Mouse (Mus musculus): ENCODE data around the gene Cdc42bpb. TPM values are rescaled to one million over a fixed set of nuclear protein-coding genes. Genes with fewer than 3 reads are reported as not detected.

Gene Cdc42bpb
- polyA plus RNA-seq, 1 experiment = 250 TPM

DNA sequence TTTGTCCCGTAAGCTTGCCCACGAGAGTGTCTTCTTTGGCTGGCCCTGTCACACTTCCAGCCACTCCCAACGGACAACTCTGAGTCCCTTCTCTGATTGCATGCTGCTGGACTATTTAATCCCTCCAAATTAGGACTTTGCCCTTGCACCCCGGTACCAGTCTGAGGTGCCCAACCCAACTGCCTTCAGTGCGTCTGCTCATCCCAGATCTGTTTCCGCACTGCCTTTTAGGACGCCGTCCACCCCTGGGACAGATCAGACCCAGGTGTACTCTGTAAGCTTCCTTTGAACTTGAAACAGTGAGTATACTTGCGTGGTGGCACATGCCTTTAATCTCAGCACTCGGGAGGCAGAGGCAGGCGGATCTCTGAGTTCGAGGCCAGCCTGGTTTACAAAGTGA lies 1.3 kb upstream of the Cdc42bpb start:
- TF ChIP-seq POLR2A (IDR thresholded peaks at IDR 0.05; ENCODE audit: borderline replicate concordance, extremely low read depth, insufficient read depth, insufficient read length, poor library complexity, severe bottlenecking) (no peak), CTCF (IDR thresholded peaks at IDR 0.05; ENCODE audit: borderline replicate concordance, extremely low read depth, insufficient read depth, insufficient read length) (no peak)
- no peak for DNase-seq (ENCODE audit: low read depth)

DNA sequence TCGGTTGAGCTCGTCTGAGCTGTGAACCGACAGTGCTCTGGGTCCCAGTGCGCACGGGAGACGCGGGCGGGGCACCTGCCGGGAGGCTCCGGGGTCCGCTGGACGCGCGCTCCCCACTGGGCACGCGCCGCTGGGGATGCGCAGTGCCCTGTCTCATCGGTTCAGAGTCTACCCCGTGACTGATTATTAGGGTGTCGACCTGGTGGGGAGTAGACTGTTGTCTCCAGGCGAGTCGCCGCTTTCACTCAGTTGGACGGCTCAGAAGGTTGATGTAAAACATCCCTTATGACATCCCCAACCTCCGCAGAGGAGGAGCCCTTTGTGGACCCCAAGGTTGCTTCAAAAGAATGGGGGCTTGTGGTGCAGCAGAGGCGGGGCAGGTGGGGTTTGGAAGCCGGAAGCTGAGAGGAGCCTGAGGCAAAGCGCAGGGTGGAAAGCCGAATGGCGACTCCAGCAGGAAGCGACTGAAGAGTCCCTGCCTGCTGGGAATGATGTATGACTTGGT lies 520 bp upstream of the Cdc42bpb start:
- DNase-seq (ENCODE audit: low read depth) = peak; percentile 80
- TF ChIP-seq POLR2A (IDR thresholded peaks at IDR 0.05; ENCODE audit: borderline replicate concordance, extremely low read depth, insufficient read depth, insufficient read length, poor library complexity, severe bottlenecking) (no peak), CTCF (IDR thresholded peaks at IDR 0.05; ENCODE audit: borderline replicate concordance, extremely low read depth, insufficient read depth, insufficient read length) (no peak)

DNA sequence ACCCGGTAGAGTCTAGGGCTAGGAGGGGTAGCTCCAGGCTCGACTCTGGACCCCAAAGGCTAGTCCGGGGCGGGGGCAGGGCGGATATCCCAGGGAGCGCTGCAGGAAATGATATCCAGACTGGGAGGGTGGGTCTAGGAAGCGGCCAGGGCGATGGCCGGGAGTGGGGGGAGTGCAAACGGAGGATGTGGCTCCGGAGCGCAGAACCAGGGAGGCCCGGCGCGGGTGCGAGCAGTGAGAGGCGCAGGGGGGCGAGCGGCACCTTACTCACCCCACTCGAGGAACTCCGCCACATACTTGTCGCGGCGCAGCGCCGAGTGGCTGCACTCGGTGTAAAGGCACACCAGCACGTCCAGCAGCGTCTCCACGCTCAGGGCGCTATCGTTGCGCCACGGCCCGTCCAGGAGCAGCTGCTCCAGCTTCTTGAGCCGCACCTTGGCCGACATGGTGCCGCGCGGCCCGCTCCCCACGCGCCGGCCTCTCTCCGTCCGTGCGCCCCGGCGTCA lies 639 bp downstream of the Cdc42bpb start:
- DNase-seq (ENCODE audit: low read depth) = peak; percentile 47
- TF ChIP-seq POLR2A (IDR thresholded peaks at IDR 0.05; ENCODE audit: borderline replicate concordance, extremely low read depth, insufficient read depth, insufficient read length, poor library complexity, severe bottlenecking) = 0 out of 2 replicates have a peak, but pooled peaks have one; percentile 9
- TF ChIP-seq CTCF (IDR thresholded peaks at IDR 0.05; ENCODE audit: borderline replicate concordance, extremely low read depth, insufficient read depth, insufficient read length) = no peak

DNA sequence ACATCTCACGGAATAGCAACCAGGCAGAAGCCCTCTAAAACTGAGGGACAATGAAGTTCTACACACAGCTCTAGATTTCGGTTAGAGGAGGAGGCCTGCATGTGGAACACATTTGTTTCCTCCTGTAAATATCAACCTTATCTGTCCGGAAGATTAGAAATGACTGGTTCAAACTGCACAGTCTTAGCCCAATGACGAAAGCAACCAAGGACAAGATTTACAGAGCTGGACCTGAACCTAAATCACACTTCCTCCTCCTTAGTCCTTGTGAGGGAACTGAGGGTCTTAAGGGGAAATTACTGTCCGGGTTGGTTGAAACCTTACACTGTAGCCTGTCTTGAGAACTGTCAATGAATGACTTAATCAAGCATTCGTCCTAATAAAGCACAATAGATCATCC lies 1.5 kb downstream of the Cdc42bpb start:
- DNase-seq (ENCODE audit: low read depth) = no peak
- TF ChIP-seq POLR2A (IDR thresholded peaks at IDR 0.05; ENCODE audit: borderline replicate concordance, extremely low read depth, insufficient read depth, insufficient read length, poor library complexity, severe bottlenecking) (no peak), CTCF (IDR thresholded peaks at IDR 0.05; ENCODE audit: borderline replicate concordance, extremely low read depth, insufficient read depth, insufficient read length) (no peak)

DNA sequence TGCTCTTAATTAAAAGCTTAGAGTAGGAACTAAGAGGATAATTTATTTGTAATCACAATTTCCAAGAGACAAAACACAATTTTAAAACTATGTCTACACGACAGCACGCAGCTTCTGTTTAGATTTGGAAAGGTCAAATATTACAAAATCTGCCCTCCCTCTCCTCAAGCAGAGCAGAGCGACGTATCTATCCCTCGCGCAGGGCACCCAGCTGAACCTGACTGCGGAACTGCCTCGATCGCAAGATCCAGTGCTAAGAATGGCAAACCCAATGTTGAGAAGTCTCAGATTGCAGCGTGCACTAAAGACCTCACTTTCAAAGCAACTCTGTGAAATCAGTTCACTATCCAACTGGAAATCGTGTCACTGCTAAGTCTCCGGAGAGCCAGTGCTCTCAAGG lies 2.0 kb downstream of the Cdc42bpb start:
- no peak for DNase-seq (ENCODE audit: low read depth)
- TF ChIP-seq CTCF (IDR thresholded peaks at IDR 0.05; ENCODE audit: borderline replicate concordance, extremely low read depth, insufficient read depth, insufficient read length) (no peak), POLR2A (IDR thresholded peaks at IDR 0.05; ENCODE audit: borderline replicate concordance, extremely low read depth, insufficient read depth, insufficient read length, poor library complexity, severe bottlenecking) (no peak)

DNA sequence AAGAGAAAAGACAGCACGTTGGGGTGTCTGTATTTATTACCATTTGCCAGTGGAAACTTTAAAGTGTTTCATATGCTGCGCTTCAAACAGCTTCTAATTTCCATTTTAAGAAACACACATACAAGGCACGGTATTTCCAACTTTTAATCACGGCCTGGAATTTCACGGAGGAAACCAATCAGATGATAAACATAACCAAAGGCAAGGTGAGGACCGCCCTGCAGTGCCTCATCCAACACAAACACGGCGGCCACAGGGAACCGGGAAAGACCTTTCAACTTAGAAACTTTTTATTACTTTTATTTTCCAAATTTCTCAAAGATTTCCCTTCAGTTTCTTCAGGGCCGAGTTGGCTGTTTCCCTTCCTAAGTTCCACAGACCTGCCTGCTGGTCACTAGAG lies 2.8 kb downstream of the Cdc42bpb start:
- no peak for DNase-seq (ENCODE audit: low read depth)
- TF ChIP-seq POLR2A (IDR thresholded peaks at IDR 0.05; ENCODE audit: borderline replicate concordance, extremely low read depth, insufficient read depth, insufficient read length, poor library complexity, severe bottlenecking) = no peak

DNA sequence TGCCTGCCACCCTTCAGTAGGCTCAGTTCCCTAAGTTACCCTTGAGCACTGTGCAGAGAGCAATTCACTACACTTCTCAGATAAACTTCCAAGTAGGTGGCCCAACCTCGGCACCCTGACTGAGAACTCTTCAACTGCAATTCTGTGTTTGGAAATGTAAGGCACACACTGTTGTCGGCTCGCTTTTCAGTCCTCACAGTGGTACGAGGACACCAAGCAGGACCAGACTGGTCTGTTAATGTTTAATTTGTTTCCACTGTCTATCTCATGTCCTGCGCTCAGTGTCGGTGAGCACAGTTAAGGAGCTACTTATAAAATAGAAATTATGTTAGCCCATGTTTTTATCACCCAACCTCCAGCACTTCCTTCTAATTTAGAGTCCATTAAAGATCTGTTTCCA lies 4.1 kb downstream of the Cdc42bpb start:
- TF ChIP-seq CTCF (IDR thresholded peaks at IDR 0.05; ENCODE audit: borderline replicate concordance, extremely low read depth, insufficient read depth, insufficient read length) = no peak
- no peak for TF ChIP-seq POLR2A (IDR thresholded peaks at IDR 0.05; ENCODE audit: borderline replicate concordance, extremely low read depth, insufficient read depth, insufficient read length, poor library complexity, severe bottlenecking)
- no peak for DNase-seq (ENCODE audit: low read depth)

DNA sequence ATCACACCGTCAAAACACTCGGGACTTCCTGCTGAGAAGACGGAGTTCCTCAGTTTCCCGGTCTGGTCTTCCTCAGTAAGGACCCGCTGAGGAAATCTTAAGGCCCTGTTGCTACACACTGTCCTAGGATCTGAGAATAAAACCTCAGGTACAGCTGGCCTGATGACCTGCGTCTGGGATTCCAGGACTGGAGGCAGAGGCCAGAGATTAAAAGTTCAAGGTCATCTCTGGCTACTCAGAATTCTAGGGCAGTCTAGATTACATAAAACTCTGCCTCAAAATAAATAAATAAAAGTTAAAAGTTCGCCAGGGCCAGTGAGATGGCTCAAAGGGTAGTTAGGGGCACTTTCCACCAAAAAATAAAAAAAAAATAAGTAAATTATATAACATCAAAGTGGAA lies 5.6 kb downstream of the Cdc42bpb start:
- no peak for TF ChIP-seq CTCF (IDR thresholded peaks at IDR 0.05; ENCODE audit: borderline replicate concordance, extremely low read depth, insufficient read depth, insufficient read length)
- no peak for TF ChIP-seq POLR2A (IDR thresholded peaks at IDR 0.05; ENCODE audit: borderline replicate concordance, extremely low read depth, insufficient read depth, insufficient read length, poor library complexity, severe bottlenecking)
- DNase-seq (ENCODE audit: low read depth) = no peak

DNA sequence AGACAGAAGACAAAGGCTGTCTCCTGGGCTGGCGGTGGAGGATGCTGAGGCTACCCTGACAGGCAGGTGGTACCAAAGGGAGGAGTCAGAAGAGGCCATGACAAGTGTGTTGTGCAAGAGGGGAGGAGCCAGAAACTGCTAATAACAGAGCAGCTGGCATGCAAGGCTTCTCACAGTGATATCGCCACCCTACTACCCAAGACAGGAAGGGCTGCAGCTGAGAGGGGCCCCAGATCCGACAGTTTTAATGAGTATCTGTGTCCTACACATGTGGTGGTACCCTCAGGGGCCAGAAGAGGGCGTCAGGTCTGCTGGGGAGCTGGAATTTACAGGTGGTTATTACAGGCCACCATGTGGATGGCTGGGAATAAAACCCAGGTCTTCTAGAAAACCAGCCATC lies 7.3 kb downstream of the Cdc42bpb start:
- no peak for DNase-seq (ENCODE audit: low read depth)
- peak; percentile 23; the same call in 1 of the 2 replicates for TF ChIP-seq CTCF (IDR thresholded peaks at IDR 0.05; ENCODE audit: borderline replicate concordance, extremely low read depth, insufficient read depth, insufficient read length)
- TF ChIP-seq POLR2A (IDR thresholded peaks at IDR 0.05; ENCODE audit: borderline replicate concordance, extremely low read depth, insufficient read depth, insufficient read length, poor library complexity, severe bottlenecking) = no peak

DNA sequence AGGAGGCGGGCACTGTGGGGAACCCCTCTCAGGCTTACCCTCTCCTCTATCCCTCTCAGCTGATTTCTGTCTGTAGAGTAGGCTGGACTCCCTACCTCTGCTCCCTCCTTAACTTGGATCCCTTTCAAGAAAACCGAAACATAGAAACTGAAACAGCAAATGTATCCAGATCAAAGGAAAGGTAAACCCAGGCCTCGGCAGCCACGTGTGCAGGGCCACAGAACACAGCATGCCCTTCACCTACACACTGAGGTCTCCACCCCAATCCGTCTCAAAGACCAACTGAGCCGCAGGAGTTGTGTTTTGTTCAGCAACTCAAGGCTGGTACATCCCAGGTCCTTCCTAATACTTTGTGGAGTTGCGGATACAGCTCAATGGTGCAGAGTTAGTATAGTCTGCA lies 10.5 kb downstream of the Cdc42bpb start:
- DNase-seq (ENCODE audit: low read depth) = no peak
- TF ChIP-seq POLR2A (IDR thresholded peaks at IDR 0.05; ENCODE audit: borderline replicate concordance, extremely low read depth, insufficient read depth, insufficient read length, poor library complexity, severe bottlenecking) (no peak), CTCF (IDR thresholded peaks at IDR 0.05; ENCODE audit: borderline replicate concordance, extremely low read depth, insufficient read depth, insufficient read length) (no peak)

DNA sequence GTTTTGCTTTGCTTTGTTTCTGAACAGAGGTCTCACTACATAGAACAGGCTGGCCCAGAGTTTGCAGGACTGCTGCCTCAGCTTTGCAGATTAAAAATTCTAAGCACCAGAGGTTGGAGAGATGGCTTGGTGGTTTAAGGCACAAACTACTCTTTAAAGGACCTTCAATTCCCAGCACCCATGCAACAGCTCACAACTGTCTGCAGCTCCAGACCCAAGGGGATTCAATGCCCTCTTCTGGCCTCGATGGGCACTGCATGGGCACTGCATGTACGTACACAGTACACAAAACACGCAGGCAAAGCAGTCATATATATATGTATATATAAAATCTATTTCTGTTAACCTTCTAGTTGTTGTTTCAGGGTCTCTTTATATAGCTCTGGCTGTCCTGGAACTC lies 13.3 kb downstream of the Cdc42bpb start:
- DNase-seq (ENCODE audit: low read depth) = no peak
- no peak for TF ChIP-seq POLR2A (IDR thresholded peaks at IDR 0.05; ENCODE audit: borderline replicate concordance, extremely low read depth, insufficient read depth, insufficient read length, poor library complexity, severe bottlenecking)
- TF ChIP-seq CTCF (IDR thresholded peaks at IDR 0.05; ENCODE audit: borderline replicate concordance, extremely low read depth, insufficient read depth, insufficient read length) = peak; percentile 31; the same call in 1 of the 2 replicates

DNA sequence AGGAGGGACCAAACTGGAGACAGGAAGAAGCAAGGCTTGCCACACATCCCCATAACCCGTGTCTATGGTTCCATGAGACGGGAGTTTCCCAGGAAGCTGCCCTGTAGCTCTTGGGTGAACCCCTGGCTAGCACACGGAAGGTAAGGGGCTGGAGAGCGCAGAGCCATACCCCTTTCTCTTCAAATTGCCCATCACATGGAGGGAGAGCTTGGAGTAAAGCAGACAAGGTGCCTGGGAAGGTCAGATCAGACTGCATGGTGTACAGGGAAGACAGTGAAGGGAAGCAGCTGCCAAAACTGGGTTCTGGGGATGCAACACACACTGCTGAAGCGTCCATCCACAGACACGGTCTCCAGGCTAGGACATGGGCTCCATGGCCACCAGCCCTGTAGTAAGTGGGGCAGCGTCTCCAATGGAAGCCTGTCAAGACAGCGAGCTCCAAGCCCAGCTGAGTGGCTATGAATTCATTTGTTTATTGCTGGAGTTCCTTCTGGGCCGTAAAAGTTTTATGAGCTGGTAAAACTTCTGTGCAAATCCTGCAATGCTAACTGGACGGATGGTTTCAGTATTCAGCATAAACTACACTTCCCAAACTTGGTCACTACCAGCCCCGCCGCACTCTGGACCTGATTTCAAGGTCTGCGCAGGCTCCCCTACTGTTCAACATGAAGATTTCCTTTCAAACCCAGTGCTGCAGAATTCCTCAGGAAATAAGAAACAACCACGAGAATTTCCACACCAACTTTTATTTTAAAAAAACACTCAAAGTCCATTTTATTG lies 16.0 kb downstream of the Cdc42bpb start:
- DNase-seq (ENCODE audit: low read depth) = no peak
- TF ChIP-seq CTCF (IDR thresholded peaks at IDR 0.05; ENCODE audit: borderline replicate concordance, extremely low read depth, insufficient read depth, insufficient read length) (no peak), POLR2A (IDR thresholded peaks at IDR 0.05; ENCODE audit: borderline replicate concordance, extremely low read depth, insufficient read depth, insufficient read length, poor library complexity, severe bottlenecking) (no peak)

Data from brain, embryonic 14.5 days (tissue).